Mouse (Mus musculus): Measurements from ENCODE around the gene Cnbp. TPM values are rescaled to one million over a fixed set of nuclear protein-coding genes. Genes with fewer than 3 reads are reported as not detected.

Gene Cnbp
- total and polyA plus RNA-seq, 3 experiments = 201 to 355 (median 303) TPM

DNA sequence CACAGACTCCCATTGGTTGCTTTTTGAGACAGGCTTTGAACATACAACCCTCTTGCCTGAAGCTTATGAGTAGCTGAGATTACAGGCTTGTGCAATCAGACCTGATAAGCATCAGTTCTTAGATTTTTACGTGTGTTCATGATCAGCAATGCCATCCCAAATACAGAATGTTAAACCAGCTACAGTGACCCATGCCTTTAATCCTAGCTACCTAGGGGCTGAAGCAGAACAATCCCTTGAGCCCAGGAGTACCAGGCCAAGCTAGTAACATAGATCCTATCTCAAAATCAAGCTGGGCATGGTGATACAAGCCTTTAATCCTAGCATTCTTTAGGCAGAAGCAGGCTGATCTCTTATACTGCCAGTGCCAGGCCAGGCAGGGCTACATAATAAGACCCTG, 46.9 kb downstream of the Cnbp start:
- no peak overlapping the region for H3K27ac ChIP-seq
- no peak for DNase-seq
- 69% methylated on average over 1 of the region's 1 CpGs for WGBS
- intact Hi-C loops (cut with DNase I) = no loop called here
- peaks cover 2% of the 10 kb centered on the region; the same call in 1 of the 2 replicates for H3K79me2 ChIP-seq (replicated peaks; ENCODE audit: control insufficient read depth, insufficient read depth, low read length)
- peaks cover 2% of the 10 kb centered on the region; the same call in 1 of the 2 replicates for H3K36me3 ChIP-seq (ENCODE audit: control insufficient read depth, insufficient read depth, low read length)
- peaks cover 9% of the 10 kb centered on the region for H3K4me1 ChIP-seq (ENCODE audit: control insufficient read depth, insufficient read depth, low read length)
- no peaks in the 10 kb centered on the region for H3K27me3 ChIP-seq (ENCODE audit: control insufficient read depth, insufficient read depth, low read length)
- no peak for TF ChIP-seq CTCF (IDR thresholded peaks at IDR 0.05)
- TF ChIP-seq POLR2A (IDR thresholded peaks at IDR 0.05; ENCODE audit: insufficient read depth, low read depth, low read length) = no peak
- no peak for TF ChIP-seq EP300 (IDR thresholded peaks at IDR 0.05; ENCODE audit: insufficient read depth, low read depth, low read length)
- no peak overlapping the region for H3K4me3 ChIP-seq
- H3K9ac ChIP-seq (ENCODE audit: low read depth, low read length) = no peak overlapping the region

GRCm38 (mm10) chr6:87802462-87802861, 48.4 kb downstream of the Cnbp start:
- no peak overlapping the region for H3K27ac ChIP-seq
- no peaks in the 10 kb centered on the region for H3K27me3 ChIP-seq (ENCODE audit: control insufficient read depth, insufficient read depth, low read length)
- intact Hi-C loops (cut with DNase I) = no loop called here
- H3K9ac ChIP-seq (ENCODE audit: low read depth, low read length) = no peak overlapping the region
- H3K36me3 ChIP-seq (ENCODE audit: control insufficient read depth, insufficient read depth, low read length) = peaks cover 2% of the 10 kb centered on the region; the same call in 1 of the 2 replicates
- WGBS = 84% methylated on average over 7 of the region's 7 CpGs
- no peak overlapping the region for H3K4me3 ChIP-seq
- TF ChIP-seq POLR2A (IDR thresholded peaks at IDR 0.05; ENCODE audit: insufficient read depth, low read depth, low read length) (no peak), CTCF (IDR thresholded peaks at IDR 0.05) (no peak), EP300 (IDR thresholded peaks at IDR 0.05; ENCODE audit: insufficient read depth, low read depth, low read length) (no peak)
- peaks cover 9% of the 10 kb centered on the region for H3K4me1 ChIP-seq (ENCODE audit: control insufficient read depth, insufficient read depth, low read length)
- no peak for DNase-seq
- peaks cover 2% of the 10 kb centered on the region; the same call in 1 of the 2 replicates for H3K79me2 ChIP-seq (replicated peaks; ENCODE audit: control insufficient read depth, insufficient read depth, low read length)

- no peaks in the 10 kb centered on the region for H3K27me3 ChIP-seq (ENCODE audit: control insufficient read depth, insufficient read depth, low read length)
- H3K4me1 ChIP-seq (ENCODE audit: control insufficient read depth, insufficient read depth, low read length) = peaks cover under 1% of the 10 kb centered on the region; the same call in 1 of the 2 replicates
- no peaks in the 10 kb centered on the region for H3K36me3 ChIP-seq (ENCODE audit: control insufficient read depth, insufficient read depth, low read length)
- TF ChIP-seq CTCF (IDR thresholded peaks at IDR 0.05) (no peak), POLR2A (IDR thresholded peaks at IDR 0.05; ENCODE audit: insufficient read depth, low read depth, low read length) (no peak), EP300 (IDR thresholded peaks at IDR 0.05; ENCODE audit: insufficient read depth, low read depth, low read length) (no peak)
- DNase-seq = no peak
- H3K9ac ChIP-seq (ENCODE audit: low read depth, low read length) = no peak overlapping the region
- 0 out of 2 replicates have a peak, but pooled peaks cover 1% of the 10 kb centered on the region for H3K79me2 ChIP-seq (replicated peaks; ENCODE audit: control insufficient read depth, insufficient read depth, low read length)
- H3K27ac ChIP-seq = no peak overlapping the region
- intact Hi-C loops (cut with DNase I) = no loop called here
- WGBS = 75% methylated on average over 6 of the region's 6 CpGs
- H3K4me3 ChIP-seq = no peak overlapping the region
These were observed 51.3 kb downstream of the Cnbp start for GRCm38 (mm10) chr6:87799576-87799975.

- H3K4me1 ChIP-seq (ENCODE audit: control insufficient read depth, insufficient read depth, low read length) = no peaks in the 10 kb centered on the region; the same call in 1 of the 2 replicates
- H3K9ac ChIP-seq (ENCODE audit: low read depth, low read length) = no peak overlapping the region
- H3K36me3 ChIP-seq (ENCODE audit: control insufficient read depth, insufficient read depth, low read length) = no peaks in the 10 kb centered on the region
- TF ChIP-seq POLR2A (IDR thresholded peaks at IDR 0.05; ENCODE audit: insufficient read depth, low read depth, low read length) (no peak), CTCF (IDR thresholded peaks at IDR 0.05) (no peak), EP300 (IDR thresholded peaks at IDR 0.05; ENCODE audit: insufficient read depth, low read depth, low read length) (no peak)
- H3K27ac ChIP-seq = no peak overlapping the region
- intact Hi-C loops (cut with DNase I) = no loop called here
- 29% methylated on average over 2 of the region's 2 CpGs for WGBS
- H3K4me3 ChIP-seq = no peak overlapping the region
- no peak for DNase-seq
- H3K27me3 ChIP-seq (ENCODE audit: control insufficient read depth, insufficient read depth, low read length) = no peaks in the 10 kb centered on the region
- H3K79me2 ChIP-seq (replicated peaks; ENCODE audit: control insufficient read depth, insufficient read depth, low read length) = no peaks in the 10 kb centered on the region
These were observed 53.6 kb downstream of the Cnbp start for GRCm38 (mm10) chr6:87797321-87797720.

GRCm38 (mm10) chr6:87796251-87796880, 54.5 kb downstream of the Cnbp start:
- Histone ChIP-seq H3K4me1 (ENCODE audit: control insufficient read depth, insufficient read depth, low read length) (no peaks in the 10 kb centered on the region; the same call in 1 of the 2 replicates), H3K79me2 (replicated peaks; ENCODE audit: control insufficient read depth, insufficient read depth, low read length) (no peaks in the 10 kb centered on the region), H3K27me3 (ENCODE audit: control insufficient read depth, insufficient read depth, low read length) (no peaks in the 10 kb centered on the region), H3K4me3 (no peak overlapping the region), H3K9ac (ENCODE audit: low read depth, low read length) (no peak overlapping the region), H3K36me3 (ENCODE audit: control insufficient read depth, insufficient read depth, low read length) (no peaks in the 10 kb centered on the region), H3K27ac (no peak overlapping the region)
- intact Hi-C loops (cut with DNase I) = no loop called here
- no peak for TF ChIP-seq POLR2A (IDR thresholded peaks at IDR 0.05; ENCODE audit: insufficient read depth, low read depth, low read length)
- no peak for TF ChIP-seq EP300 (IDR thresholded peaks at IDR 0.05; ENCODE audit: insufficient read depth, low read depth, low read length)
- no peak for TF ChIP-seq CTCF (IDR thresholded peaks at IDR 0.05)
- 79% methylated on average over 6 of the region's 6 CpGs for WGBS
- DNase-seq = no peak

- Histone ChIP-seq H3K27me3 (ENCODE audit: control insufficient read depth, insufficient read depth, low read length) (no peaks in the 10 kb centered on the region), H3K36me3 (ENCODE audit: control insufficient read depth, insufficient read depth, low read length) (no peaks in the 10 kb centered on the region), H3K4me3 (no peak overlapping the region), H3K79me2 (replicated peaks; ENCODE audit: control insufficient read depth, insufficient read depth, low read length) (no peaks in the 10 kb centered on the region), H3K9ac (ENCODE audit: low read depth, low read length) (no peak overlapping the region), H3K27ac (no peak overlapping the region), H3K4me1 (ENCODE audit: control insufficient read depth, insufficient read depth, low read length) (no peaks in the 10 kb centered on the region; the same call in none of the 2 replicates)
- WGBS = 56% methylated on average over 6 of the region's 6 CpGs
- intact Hi-C loops (cut with DNase I) = no loop called here
- no peak for DNase-seq
- no peak for TF ChIP-seq EP300 (IDR thresholded peaks at IDR 0.05; ENCODE audit: insufficient read depth, low read depth, low read length)
- no peak for TF ChIP-seq POLR2A (IDR thresholded peaks at IDR 0.05; ENCODE audit: insufficient read depth, low read depth, low read length)
- no peak for TF ChIP-seq CTCF (IDR thresholded peaks at IDR 0.05)
These were observed 55.3 kb downstream of the Cnbp start for GRCm38 (mm10) chr6:87795385-87796150.
